Mouse (Mus musculus): Measurements from ENCODE around the gene Csrp1. TPM values are rescaled to one million over a fixed set of nuclear protein-coding genes. Genes with fewer than 3 reads are reported as not detected.

Csrp1 gene
- total and polyA plus RNA-seq, 3 experiments, result 44.4 to 73.0 TPM; not detected in 1

DNA sequence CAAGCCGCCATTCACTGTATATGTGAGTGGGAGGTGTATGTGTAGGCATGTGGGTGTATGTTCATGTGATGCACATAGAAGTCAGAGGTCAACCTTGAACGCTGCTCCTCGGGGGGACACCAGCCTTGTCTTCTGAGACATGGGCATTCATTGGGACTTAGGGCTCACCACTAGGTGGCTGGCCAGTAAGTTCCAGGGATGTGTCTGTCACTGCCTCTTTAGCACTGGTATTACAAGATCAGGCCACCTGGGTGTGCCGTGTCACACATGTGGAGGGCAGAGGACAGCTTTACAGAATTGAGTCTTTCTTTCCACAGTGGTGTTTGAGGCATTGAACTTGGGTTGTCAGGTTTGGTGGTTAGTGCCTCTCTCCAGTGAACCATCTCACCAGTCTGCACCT, 22.4 kb upstream of the Csrp1 start:
- DNase-seq (ENCODE audit: low read depth, low spot score), result no peak
- H3K79me2 ChIP-seq (ENCODE audit: control insufficient read depth, insufficient read depth, low read length, poor library complexity), result no peaks in the 10 kb centered on the region
- H3K9ac ChIP-seq (ENCODE audit: control insufficient read depth, low read depth, low read length, poor library complexity, severe bottlenecking), result no peak overlapping the region
- TF ChIP-seq RAD21 (IDR thresholded peaks at IDR 0.05; ENCODE audit: low read depth, low read length), result no peak
- TF ChIP-seq CTCF (IDR thresholded peaks at IDR 0.05 in 2 of 3, conservative IDR thresholded peaks at IDR 0.05 in 1 of 3; ENCODE audit: control insufficient read depth in 1 of 3, insufficient read depth in 1 of 3, low read depth in 2 of 3, low read length in 3 of 3, poor library complexity in 1 of 3, severe bottlenecking in 1 of 3), result 0 out of 6 replicates have a peak, but pooled peaks of 1 of the 3 experiments have one; percentile 7
- H3K27me3 ChIP-seq (ENCODE audit: control insufficient read depth in 1 of 2, insufficient read depth in 2 of 2, low read length in 2 of 2), result no peaks in the 10 kb centered on the region
- H3K36me3 ChIP-seq (ENCODE audit: control insufficient read depth in 1 of 2, insufficient read depth in 2 of 2, low read length in 2 of 2), result peaks cover 0 to 6% of the 10 kb centered on the region in 2 experiments; a peak in 2 of 4 replicates
- H3K4me3 ChIP-seq (ENCODE audit: control insufficient read depth in 1 of 2, insufficient read depth in 1 of 2, low read depth in 2 of 2, low read length in 2 of 2), result no peak overlapping the region
- no peak overlapping the region for H3K27ac ChIP-seq (ENCODE audit: control insufficient read depth, low read depth, low read length)
- H3K9me3 ChIP-seq (replicated peaks; ENCODE audit: insufficient read depth, low read length), result no peaks in the 10 kb centered on the region
- H3K4me1 ChIP-seq (ENCODE audit: control insufficient read depth in 1 of 2, insufficient read depth in 2 of 2, low read length in 2 of 2), result peaks cover 2 to 3% of the 10 kb centered on the region in 2 experiments; a peak in 3 of 4 replicates

DNA sequence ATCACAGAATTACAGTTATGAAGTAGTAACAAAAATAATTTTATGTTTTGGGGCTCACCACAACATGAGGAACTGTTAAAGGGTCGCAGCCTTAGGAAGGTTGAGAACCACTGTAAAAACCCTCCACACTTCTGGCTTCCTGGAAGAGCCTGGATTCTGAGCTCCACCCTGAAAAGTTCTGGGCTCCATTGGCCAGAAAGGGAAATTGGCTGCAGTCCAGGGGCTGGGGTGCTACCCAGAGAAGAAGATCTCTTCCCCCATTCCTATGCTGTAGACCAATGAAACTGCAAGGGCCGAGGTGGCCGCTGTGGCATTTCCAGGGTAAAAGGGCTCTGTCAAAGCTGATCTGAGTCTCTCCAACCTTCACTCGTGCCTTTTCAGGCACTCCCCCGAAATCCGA, 21.8 kb upstream of the Csrp1 start:
- TF ChIP-seq HCFC1 (IDR thresholded peaks at IDR 0.05; ENCODE audit: low read depth, low read length), result no peak
- no peak for TF ChIP-seq POLR2AphosphoS2 (IDR thresholded peaks at IDR 0.05; ENCODE audit: low read length)
- no peak for TF ChIP-seq CHD1 (IDR thresholded peaks at IDR 0.05; ENCODE audit: low read depth, low read length)
- no peak for TF ChIP-seq POLR2AphosphoS5 (IDR thresholded peaks at IDR 0.05; ENCODE audit: borderline replicate concordance, low read depth, low read length)
- TF ChIP-seq USF2 (IDR thresholded peaks at IDR 0.05; ENCODE audit: borderline replicate concordance in 1 of 2, insufficient read depth in 1 of 2, low read depth in 1 of 2, low read length in 2 of 2), result no peak
- TF ChIP-seq USF1 (IDR thresholded peaks at IDR 0.05; ENCODE audit: low read depth, low read length), result no peak
- no peak for TF ChIP-seq UBTF (IDR thresholded peaks at IDR 0.05; ENCODE audit: borderline replicate concordance, insufficient read depth, low read depth, low read length)
- no peak for TF ChIP-seq MYC (IDR thresholded peaks at IDR 0.05; ENCODE audit: low read depth, low read length)
- no peak for TF ChIP-seq RAD21 (IDR thresholded peaks at IDR 0.05; ENCODE audit: low read depth, low read length)
- TF ChIP-seq ELF1 (IDR thresholded peaks at IDR 0.05; ENCODE audit: low read depth, low read length), result no peak
- TF ChIP-seq MEF2A (IDR thresholded peaks at IDR 0.05; ENCODE audit: extremely low read depth, insufficient replicate concordance, low read depth, low read length, poor library complexity, severe bottlenecking), result no peak
- no peak for TF ChIP-seq E2F4 (IDR thresholded peaks at IDR 0.05; ENCODE audit: borderline replicate concordance, low read depth, low read length)
- no peak for TF ChIP-seq BHLHE40 (IDR thresholded peaks at IDR 0.05; ENCODE audit: borderline replicate concordance, low read depth, low read length)
- no peak for TF ChIP-seq POLR2A (IDR thresholded peaks at IDR 0.05; ENCODE audit: control insufficient read depth in 1 of 2, insufficient read depth in 1 of 2, low read depth in 1 of 2, low read length in 2 of 2, poor library complexity in 1 of 2)
- no peak overlapping the region for H3K4me3 ChIP-seq (ENCODE audit: control insufficient read depth in 1 of 2, insufficient read depth in 1 of 2, low read depth in 2 of 2, low read length in 2 of 2)
- no peaks in the 10 kb centered on the region for H3K9me3 ChIP-seq (replicated peaks; ENCODE audit: insufficient read depth, low read length)

More for the DNA sequence above, 21.8 kb upstream of the Csrp1 start:
- peaks cover 0 to 6% of the 10 kb centered on the region in 2 experiments; a peak in 2 of 4 replicates for H3K36me3 ChIP-seq (ENCODE audit: control insufficient read depth in 1 of 2, insufficient read depth in 2 of 2, low read length in 2 of 2)
- H3K27me3 ChIP-seq (ENCODE audit: control insufficient read depth in 1 of 2, insufficient read depth in 2 of 2, low read length in 2 of 2), result no peaks in the 10 kb centered on the region
- H3K79me2 ChIP-seq (ENCODE audit: control insufficient read depth, insufficient read depth, low read length, poor library complexity), result no peaks in the 10 kb centered on the region
- H3K4me1 ChIP-seq (ENCODE audit: control insufficient read depth in 1 of 2, insufficient read depth in 2 of 2, low read length in 2 of 2), result peaks cover 2 to 5% of the 10 kb centered on the region in 2 experiments; a peak in 3 of 4 replicates
- H3K27ac ChIP-seq (ENCODE audit: control insufficient read depth, low read depth, low read length), result no peak overlapping the region
- no peak for DNase-seq (ENCODE audit: low read depth, low spot score)
- no peak overlapping the region for H3K9ac ChIP-seq (ENCODE audit: control insufficient read depth, low read depth, low read length, poor library complexity, severe bottlenecking)

All from MEL (cell line).